Mouse (Mus musculus): ENCODE measurements around the gene Dab1. TPM values are rescaled to one million over a fixed set of nuclear protein-coding genes. Genes with fewer than 3 reads are reported as not detected.

Gene Dab1
- polyA plus RNA-seq, 1 experiment from 2014 or later = 0.39 TPM

DNA sequence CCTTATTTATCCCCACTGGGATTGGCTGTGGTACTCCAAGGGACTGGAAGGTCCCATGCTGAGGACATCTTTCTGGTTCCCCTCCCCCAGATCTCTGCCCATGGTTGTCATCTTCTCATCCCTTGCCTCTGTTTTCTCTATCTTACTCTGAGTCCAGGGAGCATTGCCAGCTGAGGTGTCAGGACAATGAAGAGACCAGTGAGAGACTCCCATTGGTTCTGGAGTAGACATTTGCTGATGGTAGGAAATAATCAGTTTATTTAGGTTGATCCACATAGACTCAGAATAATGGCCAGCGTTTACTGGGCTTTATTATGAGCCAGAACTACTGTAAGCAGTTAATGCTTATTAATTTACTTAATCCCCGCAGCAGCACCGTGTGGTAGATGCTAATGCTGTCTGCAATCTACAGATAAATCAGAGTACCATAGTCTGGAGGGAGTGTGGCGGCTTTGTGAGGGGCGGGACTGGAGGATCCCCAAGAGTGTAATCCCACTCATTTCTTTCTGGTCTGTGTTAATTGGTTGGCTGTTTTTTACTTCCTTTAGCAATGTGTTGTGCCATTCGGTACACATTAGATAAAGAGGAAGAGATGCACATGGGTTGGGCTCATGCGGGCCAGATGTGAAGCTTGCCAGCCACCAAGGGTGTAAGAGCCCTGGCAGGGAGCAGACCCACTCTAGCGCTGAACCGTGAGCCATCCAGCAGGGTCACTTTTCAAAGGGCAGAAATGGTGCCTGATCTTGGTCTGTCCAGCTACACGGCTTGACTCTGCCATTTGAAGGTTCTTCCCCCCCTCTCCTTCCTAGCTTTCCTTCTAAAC is 824.0 kb downstream of the Dab1 start:
- DNase-seq (ENCODE audit: low spot score) = no peak
- H3K4me1 ChIP-seq (ENCODE audit: insufficient read depth, low read depth, low read length) = no peaks in the 10 kb centered on the region
- H3K9ac ChIP-seq (replicated peaks; ENCODE audit: low read depth) = no peak overlapping the region
- H3K9me3 ChIP-seq (ENCODE audit: low read length) = no peaks in the 10 kb centered on the region
- H3K36me3 ChIP-seq (ENCODE audit: insufficient read depth, low read length) = no peaks in the 10 kb centered on the region
- no peak for TF ChIP-seq CTCF (IDR thresholded peaks at IDR 0.05)
- TF ChIP-seq EP300 (IDR thresholded peaks at IDR 0.05) = no peak
- WGBS = 63% methylated on average over 10 of the region's 10 CpGs
- ATAC-seq = no peak
- H3K4me3 ChIP-seq (ENCODE audit: low read depth, low read length) = no peak overlapping the region
- H3K4me2 ChIP-seq (replicated peaks; ENCODE audit: low read depth, low read length) = no peak overlapping the region
- H3K27me3 ChIP-seq (replicated peaks; ENCODE audit: insufficient read depth, low read length) = no peaks in the 10 kb centered on the region
- no peak overlapping the region for H3K27ac ChIP-seq (ENCODE audit: low read length)

DNA sequence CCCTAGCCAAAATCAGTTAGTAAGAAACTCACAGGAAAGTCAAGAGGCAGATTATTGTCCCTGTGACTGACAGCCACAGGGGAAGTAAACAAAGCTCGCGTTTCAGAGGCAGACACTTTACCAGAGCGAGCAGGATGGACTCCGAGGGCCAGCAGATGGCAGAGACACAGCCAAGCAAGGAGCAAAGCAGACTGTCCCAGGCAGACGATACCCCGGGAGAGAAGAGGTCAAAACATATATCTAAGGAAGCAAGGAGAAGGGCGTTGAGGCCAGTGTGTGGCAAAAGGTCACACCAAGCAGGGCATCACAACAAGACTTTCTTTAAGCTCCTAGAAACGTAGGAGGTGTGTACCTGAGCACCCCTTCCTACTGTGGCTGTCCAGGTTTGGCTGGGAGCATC is 824.6 kb downstream of the Dab1 start:
- H3K27me3 ChIP-seq (replicated peaks; ENCODE audit: insufficient read depth, low read length) = no peaks in the 10 kb centered on the region
- H3K4me1 ChIP-seq (ENCODE audit: insufficient read depth, low read depth, low read length) = no peaks in the 10 kb centered on the region
- ATAC-seq (no peak), DNase-seq (ENCODE audit: low spot score) (no peak)
- H3K27ac ChIP-seq (ENCODE audit: low read length) = no peak overlapping the region
- WGBS = 20% methylated on average over 8 of the region's 8 CpGs
- no peak overlapping the region for H3K4me2 ChIP-seq (replicated peaks; ENCODE audit: low read depth, low read length)
- H3K9me3 ChIP-seq (ENCODE audit: low read length) = no peaks in the 10 kb centered on the region
- TF ChIP-seq EP300 (IDR thresholded peaks at IDR 0.05) (no peak), CTCF (IDR thresholded peaks at IDR 0.05) (no peak)
- H3K36me3 ChIP-seq (ENCODE audit: insufficient read depth, low read length) = no peaks in the 10 kb centered on the region
- no peak overlapping the region for H3K9ac ChIP-seq (replicated peaks; ENCODE audit: low read depth)
- no peak overlapping the region for H3K4me3 ChIP-seq (ENCODE audit: low read depth, low read length)

DNA sequence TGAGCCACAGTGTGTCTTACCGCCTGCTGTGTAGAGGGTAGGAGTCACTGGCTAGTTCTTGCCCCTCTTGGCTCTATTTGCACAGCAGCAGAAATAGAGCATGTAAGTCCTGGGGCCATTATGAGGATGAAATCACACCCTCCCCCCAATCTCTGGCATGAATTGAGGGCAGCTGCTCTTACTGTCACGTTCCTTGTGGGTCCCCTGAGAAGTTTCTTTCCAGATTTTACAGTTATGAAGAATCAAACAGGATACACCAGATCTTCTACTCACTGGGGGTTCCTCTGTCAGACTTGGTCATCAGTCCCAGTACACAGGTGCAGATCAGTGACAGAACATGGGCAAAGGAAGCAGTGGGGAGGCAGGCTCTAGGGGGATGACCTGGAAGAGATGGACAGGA is 825.8 kb downstream of the Dab1 start:
- ATAC-seq = no peak
- no peak overlapping the region for H3K4me3 ChIP-seq (ENCODE audit: low read depth, low read length)

DNA sequence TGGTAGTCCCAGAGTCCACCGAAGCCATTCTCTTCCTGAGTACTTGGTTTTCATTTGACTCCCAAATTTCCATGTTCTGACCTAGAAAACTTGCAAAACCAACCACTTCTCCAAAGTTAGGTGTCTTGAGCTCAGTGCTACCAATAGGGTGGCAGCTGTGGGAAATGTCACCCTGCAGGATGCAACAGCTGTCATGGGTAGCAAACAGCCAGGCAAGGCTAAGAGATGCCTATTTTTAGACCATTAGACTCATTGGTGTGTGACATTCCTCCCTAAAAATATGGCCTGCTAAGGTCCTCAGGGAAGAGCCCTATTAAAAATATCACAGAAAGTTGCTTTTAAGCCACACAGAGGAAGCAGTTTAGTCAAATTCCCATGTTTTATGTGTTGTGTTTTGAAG is 829.0 kb downstream of the Dab1 start:
- Histone ChIP-seq H3K4me3 (ENCODE audit: low read depth, low read length) (no peak overlapping the region), H3K4me1 (ENCODE audit: insufficient read depth, low read depth, low read length) (no peaks in the 10 kb centered on the region), H3K27me3 (replicated peaks; ENCODE audit: insufficient read depth, low read length) (no peaks in the 10 kb centered on the region), H3K27ac (ENCODE audit: low read length) (no peak overlapping the region), H3K36me3 (ENCODE audit: insufficient read depth, low read length) (no peaks in the 10 kb centered on the region), H3K4me2 (replicated peaks; ENCODE audit: low read depth, low read length) (no peak overlapping the region), H3K9ac (replicated peaks; ENCODE audit: low read depth) (no peak overlapping the region), H3K9me3 (ENCODE audit: low read length) (no peaks in the 10 kb centered on the region)
- TF ChIP-seq EP300 (IDR thresholded peaks at IDR 0.05) (no peak), CTCF (IDR thresholded peaks at IDR 0.05) (no peak)
- DNase-seq (ENCODE audit: low spot score) (no peak), ATAC-seq (no peak)
- WGBS = 83% methylated on average over 1 of the region's 1 CpGs

More for the DNA sequence above, 825.8 kb downstream of the Dab1 start:
- no peaks in the 10 kb centered on the region for H3K4me1 ChIP-seq (ENCODE audit: insufficient read depth, low read depth, low read length)
- no peaks in the 10 kb centered on the region for H3K9me3 ChIP-seq (ENCODE audit: low read length)
- H3K36me3 ChIP-seq (ENCODE audit: insufficient read depth, low read length) = no peaks in the 10 kb centered on the region
- H3K27me3 ChIP-seq (replicated peaks; ENCODE audit: insufficient read depth, low read length) = no peaks in the 10 kb centered on the region
- no peak for TF ChIP-seq EP300 (IDR thresholded peaks at IDR 0.05)
- no peak for TF ChIP-seq CTCF (IDR thresholded peaks at IDR 0.05)
- WGBS = 80% methylated on average over 2 of the region's 2 CpGs
- no peak overlapping the region for H3K4me2 ChIP-seq (replicated peaks; ENCODE audit: low read depth, low read length)
- H3K9ac ChIP-seq (replicated peaks; ENCODE audit: low read depth) = no peak overlapping the region
- no peak overlapping the region for H3K27ac ChIP-seq (ENCODE audit: low read length)
- DNase-seq (ENCODE audit: low spot score) = no peak

DNA sequence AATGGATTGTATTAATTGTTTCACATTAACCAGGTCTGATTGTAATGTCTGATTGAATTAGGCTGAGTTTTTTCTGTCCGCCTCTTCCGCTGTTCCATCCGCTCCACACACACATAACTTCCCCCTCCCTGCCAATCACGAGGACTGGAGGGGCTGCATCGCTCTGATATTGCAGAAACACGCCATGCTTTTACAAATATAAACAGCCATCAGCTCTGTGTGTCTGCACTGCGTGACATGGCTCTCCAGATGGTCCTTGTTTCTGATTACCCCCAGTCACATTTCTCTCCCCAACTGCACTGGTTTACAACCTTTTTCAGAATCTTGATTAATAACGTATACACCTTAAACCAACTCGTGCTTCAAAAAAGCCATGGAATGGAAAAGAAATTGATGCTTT is 831.5 kb downstream of the Dab1 start:
- no peak overlapping the region for H3K4me3 ChIP-seq (ENCODE audit: low read depth, low read length)
- ATAC-seq = no peak
- H3K4me1 ChIP-seq (ENCODE audit: insufficient read depth, low read depth, low read length) = no peaks in the 10 kb centered on the region
- DNase-seq (ENCODE audit: low spot score) = no peak
- WGBS = 60% methylated on average over 9 of the region's 9 CpGs
- no peaks in the 10 kb centered on the region for H3K36me3 ChIP-seq (ENCODE audit: insufficient read depth, low read length)
- H3K27me3 ChIP-seq (replicated peaks; ENCODE audit: insufficient read depth, low read length) = no peaks in the 10 kb centered on the region
- no peak overlapping the region for H3K9ac ChIP-seq (replicated peaks; ENCODE audit: low read depth)
- no peak overlapping the region for H3K27ac ChIP-seq (ENCODE audit: low read length)
- H3K9me3 ChIP-seq (ENCODE audit: low read length) = no peaks in the 10 kb centered on the region
- no peak overlapping the region for H3K4me2 ChIP-seq (replicated peaks; ENCODE audit: low read depth, low read length)
- TF ChIP-seq EP300 (IDR thresholded peaks at IDR 0.05) = no peak
- TF ChIP-seq CTCF (IDR thresholded peaks at IDR 0.05) = no peak

DNA sequence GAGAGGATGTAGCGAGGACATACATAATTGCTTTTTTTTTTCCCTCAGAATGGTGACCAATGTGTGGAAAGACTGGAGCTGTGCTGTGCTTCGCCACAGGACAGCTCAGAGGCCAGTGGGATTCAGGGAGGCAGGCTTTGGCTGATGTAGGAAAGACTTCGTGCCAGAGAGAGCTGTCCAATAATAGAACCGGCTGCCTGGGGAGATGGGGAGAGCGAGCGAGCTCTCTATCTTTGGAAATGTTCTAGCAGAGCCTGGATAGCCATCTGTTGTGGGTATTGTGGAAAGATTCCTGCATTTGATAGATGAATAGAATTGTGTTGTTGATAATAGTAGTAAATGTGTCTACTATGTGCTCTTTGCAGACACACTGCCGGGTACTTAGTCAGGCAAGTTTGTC is 833.4 kb downstream of the Dab1 start:
- ATAC-seq (no peak), DNase-seq (ENCODE audit: low spot score) (no peak)
- Histone ChIP-seq H3K27me3 (replicated peaks; ENCODE audit: insufficient read depth, low read length) (no peaks in the 10 kb centered on the region), H3K27ac (ENCODE audit: low read length) (no peak overlapping the region), H3K9ac (replicated peaks; ENCODE audit: low read depth) (no peak overlapping the region), H3K4me3 (ENCODE audit: low read depth, low read length) (no peak overlapping the region), H3K36me3 (ENCODE audit: insufficient read depth, low read length) (no peaks in the 10 kb centered on the region), H3K4me1 (ENCODE audit: insufficient read depth, low read depth, low read length) (no peaks in the 10 kb centered on the region), H3K9me3 (ENCODE audit: low read length) (no peaks in the 10 kb centered on the region), H3K4me2 (replicated peaks; ENCODE audit: low read depth, low read length) (no peak overlapping the region)
- no peak for TF ChIP-seq EP300 (IDR thresholded peaks at IDR 0.05)
- TF ChIP-seq CTCF (IDR thresholded peaks at IDR 0.05) = no peak
- 66% methylated on average over 7 of the region's 7 CpGs for WGBS
